Mouse (Mus musculus): ENCODE measurements around the gene Lingo1. TPM values are rescaled to one million over a fixed set of nuclear protein-coding genes. Genes with fewer than 3 reads are reported as not detected.
A peak's percentile ranks its signal among the peaks of the same experiment; 100 is the strongest.

The Lingo1 gene
- polyA plus RNA-seq, 1 experiment from 2014 or later, result 56.7 TPM

GRCm38 (mm10) chr9:56600655-56601054 lies 195.6 kb downstream of the Lingo1 start:
- Histone ChIP-seq H3K9ac (replicated peaks; ENCODE audit: low read depth, low read length) (no peak overlapping the region), H3K27me3 (ENCODE audit: control insufficient read depth, insufficient read depth, low read length) (no peaks in the 10 kb centered on the region), H3K9me3 (ENCODE audit: control insufficient read depth, low read length) (no peaks in the 10 kb centered on the region), H3K27ac (ENCODE audit: low read depth, low read length) (peak overlapping the region; percentile 28; the same call in 1 of the 2 replicates), H3K4me2 (ENCODE audit: low read depth, low read length) (no peak overlapping the region), H3K4me1 (ENCODE audit: control insufficient read depth, insufficient read depth, low read length) (peaks cover 15% of the 10 kb centered on the region), H3K36me3 (ENCODE audit: control insufficient read depth, insufficient read depth, low read length) (no peaks in the 10 kb centered on the region), H3K4me3 (ENCODE audit: low read depth, low read length) (no peak overlapping the region)
- 31% methylated on average over 11 of the region's 11 CpGs for WGBS
- peak; percentile 26; the same call in 1 of the 2 replicates for ATAC-seq (ENCODE audit: low read depth)

- ATAC-seq (ENCODE audit: low read depth), result no peak
- Histone ChIP-seq H3K4me2 (ENCODE audit: low read depth, low read length) (no peak overlapping the region), H3K9ac (replicated peaks; ENCODE audit: low read depth, low read length) (no peak overlapping the region), H3K4me3 (ENCODE audit: low read depth, low read length) (no peak overlapping the region), H3K4me1 (ENCODE audit: control insufficient read depth, insufficient read depth, low read length) (peaks cover 7% of the 10 kb centered on the region; the same call in 1 of the 2 replicates), H3K27me3 (ENCODE audit: control insufficient read depth, insufficient read depth, low read length) (no peaks in the 10 kb centered on the region), H3K9me3 (ENCODE audit: control insufficient read depth, low read length) (no peaks in the 10 kb centered on the region), H3K36me3 (ENCODE audit: control insufficient read depth, insufficient read depth, low read length) (no peaks in the 10 kb centered on the region), H3K27ac (ENCODE audit: low read depth, low read length) (no peak overlapping the region)
- 87% methylated on average over 7 of the region's 7 CpGs for WGBS
These were observed 203.6 kb downstream of the Lingo1 start for GRCm38 (mm10) chr9:56592639-56593038.

GRCm38 (mm10) chr9:56591248-56591888 lies 204.9 kb downstream of the Lingo1 start:
- 59% methylated on average over 8 of the region's 8 CpGs for WGBS
- no peak for ATAC-seq (ENCODE audit: low read depth)
- H3K4me3 ChIP-seq (ENCODE audit: low read depth, low read length), result no peak overlapping the region

GRCm38 (mm10) chr9:56589762-56590161 lies 206.5 kb downstream of the Lingo1 start:
- no peak overlapping the region for H3K27ac ChIP-seq (ENCODE audit: low read depth, low read length)
- no peaks in the 10 kb centered on the region for H3K9me3 ChIP-seq (ENCODE audit: control insufficient read depth, low read length)
- peaks cover 7% of the 10 kb centered on the region; the same call in 1 of the 2 replicates for H3K4me1 ChIP-seq (ENCODE audit: control insufficient read depth, insufficient read depth, low read length)
- H3K4me2 ChIP-seq (ENCODE audit: low read depth, low read length), result no peak overlapping the region
- no peaks in the 10 kb centered on the region for H3K36me3 ChIP-seq (ENCODE audit: control insufficient read depth, insufficient read depth, low read length)
- no peaks in the 10 kb centered on the region for H3K27me3 ChIP-seq (ENCODE audit: control insufficient read depth, insufficient read depth, low read length)
- ATAC-seq (ENCODE audit: low read depth), result peak; percentile 19; the same call in 1 of the 2 replicates
- no peak overlapping the region for H3K4me3 ChIP-seq (ENCODE audit: low read depth, low read length)
- H3K9ac ChIP-seq (replicated peaks; ENCODE audit: low read depth, low read length), result no peak overlapping the region
- 18% methylated on average over 5 of the region's 5 CpGs for WGBS

More at GRCm38 (mm10) chr9:56591248-56591888, 204.9 kb downstream of the Lingo1 start:
- Histone ChIP-seq H3K4me2 (ENCODE audit: low read depth, low read length) (no peak overlapping the region), H3K27ac (ENCODE audit: low read depth, low read length) (no peak overlapping the region), H3K4me1 (ENCODE audit: control insufficient read depth, insufficient read depth, low read length) (peaks cover 7% of the 10 kb centered on the region; the same call in 1 of the 2 replicates), H3K9me3 (ENCODE audit: control insufficient read depth, low read length) (no peaks in the 10 kb centered on the region), H3K27me3 (ENCODE audit: control insufficient read depth, insufficient read depth, low read length) (no peaks in the 10 kb centered on the region), H3K9ac (replicated peaks; ENCODE audit: low read depth, low read length) (no peak overlapping the region), H3K36me3 (ENCODE audit: control insufficient read depth, insufficient read depth, low read length) (no peaks in the 10 kb centered on the region)

DNA sequence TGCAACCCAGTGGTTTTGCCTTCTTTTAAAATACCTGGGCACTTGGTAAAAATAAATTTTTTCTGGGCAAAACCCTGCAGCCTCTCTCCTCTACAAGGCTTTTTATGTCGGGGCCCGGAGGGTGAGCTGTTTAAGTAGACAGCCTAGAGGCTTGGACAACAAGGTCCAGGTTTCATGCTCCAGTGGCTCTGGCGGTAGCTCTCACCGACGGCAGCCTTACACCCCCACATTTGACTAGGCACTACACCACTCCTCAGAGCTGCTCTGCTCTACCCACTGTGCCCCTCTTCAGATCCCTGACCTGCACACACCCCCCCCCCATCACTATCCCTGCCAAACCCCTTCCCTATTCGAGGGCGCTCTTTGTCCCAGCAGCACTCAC lies 212.2 kb downstream of the Lingo1 start:
- no peak overlapping the region for H3K9ac ChIP-seq (replicated peaks; ENCODE audit: low read depth, low read length)
- 51% methylated on average over 7 of the region's 7 CpGs for WGBS
- no peaks in the 10 kb centered on the region for H3K27me3 ChIP-seq (ENCODE audit: control insufficient read depth, insufficient read depth, low read length)
- no peaks in the 10 kb centered on the region for H3K36me3 ChIP-seq (ENCODE audit: control insufficient read depth, insufficient read depth, low read length)
- no peak for ATAC-seq (ENCODE audit: low read depth)
- H3K4me3 ChIP-seq (ENCODE audit: low read depth, low read length), result no peak overlapping the region
- no peak overlapping the region for H3K27ac ChIP-seq (ENCODE audit: low read depth, low read length)
- H3K4me1 ChIP-seq (ENCODE audit: control insufficient read depth, insufficient read depth, low read length), result no peaks in the 10 kb centered on the region
- H3K9me3 ChIP-seq (ENCODE audit: control insufficient read depth, low read length), result no peaks in the 10 kb centered on the region
- H3K4me2 ChIP-seq (ENCODE audit: low read depth, low read length), result no peak overlapping the region

DNA sequence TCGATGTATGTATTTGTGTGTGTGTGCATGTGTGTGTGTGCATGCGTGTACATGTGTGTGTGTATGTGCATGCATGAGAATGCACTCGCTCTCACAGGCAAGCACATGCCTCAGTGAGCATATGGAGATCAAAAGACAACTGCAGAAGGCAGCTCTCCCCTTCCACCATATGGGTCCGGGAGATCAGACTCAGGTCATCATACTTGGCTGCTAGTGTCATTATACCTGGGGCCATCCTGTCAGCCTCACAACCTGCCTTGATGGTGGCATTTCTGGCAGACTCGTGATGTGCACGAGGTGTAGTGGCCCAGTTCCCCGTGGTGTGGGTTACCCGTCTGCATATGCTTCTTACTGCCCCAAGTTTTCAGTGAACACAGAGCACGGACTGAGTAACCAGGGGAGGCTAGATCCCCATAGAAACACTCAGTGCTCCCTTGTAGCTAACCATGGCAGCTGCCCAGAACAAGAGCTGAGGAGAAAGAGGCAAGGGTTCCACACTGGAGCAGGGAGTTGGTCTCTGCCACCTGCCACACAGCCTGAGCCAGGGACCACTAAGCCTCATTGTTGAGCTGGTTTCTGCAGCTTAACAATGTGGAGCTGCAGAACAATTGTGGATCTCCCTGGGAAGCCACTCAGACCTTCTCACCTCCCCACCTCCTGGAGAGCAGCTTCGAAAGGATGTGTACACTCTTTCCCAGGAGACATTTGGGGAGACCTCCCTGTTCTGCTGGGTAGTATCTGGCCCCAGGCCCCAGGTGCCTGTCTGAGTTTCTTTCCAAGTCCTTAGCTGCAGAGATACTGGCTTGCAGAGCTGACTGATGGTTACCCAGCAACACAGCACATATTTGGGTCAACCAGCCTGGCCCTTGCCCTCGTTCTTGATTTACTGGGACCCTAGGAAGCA lies 212.9 kb downstream of the Lingo1 start:
- H3K4me1 ChIP-seq (ENCODE audit: control insufficient read depth, insufficient read depth, low read length), result no peaks in the 10 kb centered on the region
- H3K36me3 ChIP-seq (ENCODE audit: control insufficient read depth, insufficient read depth, low read length), result no peaks in the 10 kb centered on the region
- no peak overlapping the region for H3K27ac ChIP-seq (ENCODE audit: low read depth, low read length)
- 47% methylated on average over 11 of the region's 11 CpGs for WGBS
- no peak overlapping the region for H3K4me3 ChIP-seq (ENCODE audit: low read depth, low read length)
- H3K9ac ChIP-seq (replicated peaks; ENCODE audit: low read depth, low read length), result no peak overlapping the region
- no peak overlapping the region for H3K4me2 ChIP-seq (ENCODE audit: low read depth, low read length)
- peak; percentile 44; the same call in 1 of the 2 replicates for ATAC-seq (ENCODE audit: low read depth)
- no peaks in the 10 kb centered on the region for H3K27me3 ChIP-seq (ENCODE audit: control insufficient read depth, insufficient read depth, low read length)
- no peaks in the 10 kb centered on the region for H3K9me3 ChIP-seq (ENCODE audit: control insufficient read depth, low read length)

DNA sequence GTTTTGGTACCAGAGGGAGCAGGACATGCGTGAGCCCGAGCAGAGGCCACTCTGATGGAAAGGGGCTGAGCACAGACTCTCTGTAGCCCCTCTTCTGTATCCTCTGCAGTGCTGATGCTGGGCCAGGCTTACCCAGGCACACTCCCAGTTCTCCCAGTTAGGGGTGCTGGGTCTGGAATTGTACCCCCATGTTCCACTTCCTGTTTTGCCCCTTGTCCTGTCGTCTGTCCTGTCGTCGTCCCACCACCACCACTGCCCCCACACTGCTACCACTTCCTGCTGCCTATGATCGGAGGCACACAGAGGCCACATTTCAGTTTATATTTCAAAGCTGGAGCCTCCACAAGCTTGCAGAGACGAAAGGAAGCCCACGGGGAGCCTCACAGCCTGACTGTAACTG lies 213.6 kb downstream of the Lingo1 start:
- H3K4me3 ChIP-seq (ENCODE audit: low read depth, low read length), result no peak overlapping the region
- no peaks in the 10 kb centered on the region for H3K27me3 ChIP-seq (ENCODE audit: control insufficient read depth, insufficient read depth, low read length)
- no peak overlapping the region for H3K4me2 ChIP-seq (ENCODE audit: low read depth, low read length)
- no peak for ATAC-seq (ENCODE audit: low read depth)
- H3K9ac ChIP-seq (replicated peaks; ENCODE audit: low read depth, low read length), result no peak overlapping the region
- H3K36me3 ChIP-seq (ENCODE audit: control insufficient read depth, insufficient read depth, low read length), result no peaks in the 10 kb centered on the region
- 74% methylated on average over 8 of the region's 8 CpGs for WGBS
- H3K9me3 ChIP-seq (ENCODE audit: control insufficient read depth, low read length), result no peaks in the 10 kb centered on the region
- H3K27ac ChIP-seq (ENCODE audit: low read depth, low read length), result no peak overlapping the region
- H3K4me1 ChIP-seq (ENCODE audit: control insufficient read depth, insufficient read depth, low read length), result no peaks in the 10 kb centered on the region

GRCm38 (mm10) chr9:56581700-56582099 lies 214.6 kb downstream of the Lingo1 start:
- ATAC-seq (ENCODE audit: low read depth), result no peak
- Histone ChIP-seq H3K27ac (ENCODE audit: low read depth, low read length) (no peak overlapping the region), H3K9ac (replicated peaks; ENCODE audit: low read depth, low read length) (no peak overlapping the region), H3K4me1 (ENCODE audit: control insufficient read depth, insufficient read depth, low read length) (no peaks in the 10 kb centered on the region), H3K27me3 (ENCODE audit: control insufficient read depth, insufficient read depth, low read length) (no peaks in the 10 kb centered on the region), H3K4me2 (ENCODE audit: low read depth, low read length) (no peak overlapping the region), H3K4me3 (ENCODE audit: low read depth, low read length) (no peak overlapping the region), H3K9me3 (ENCODE audit: control insufficient read depth, low read length) (no peaks in the 10 kb centered on the region), H3K36me3 (ENCODE audit: control insufficient read depth, insufficient read depth, low read length) (no peaks in the 10 kb centered on the region)
- 29% methylated on average over 3 of the region's 3 CpGs for WGBS

- no peak overlapping the region for H3K4me3 ChIP-seq (ENCODE audit: low read depth, low read length)
- H3K4me2 ChIP-seq (ENCODE audit: low read depth, low read length), result no peak overlapping the region
- WGBS, result 59% methylated on average over 8 of the region's 8 CpGs
- no peaks in the 10 kb centered on the region for H3K9me3 ChIP-seq (ENCODE audit: control insufficient read depth, low read length)
- H3K27me3 ChIP-seq (ENCODE audit: control insufficient read depth, insufficient read depth, low read length), result no peaks in the 10 kb centered on the region
- H3K4me1 ChIP-seq (ENCODE audit: control insufficient read depth, insufficient read depth, low read length), result no peaks in the 10 kb centered on the region
- no peak overlapping the region for H3K9ac ChIP-seq (replicated peaks; ENCODE audit: low read depth, low read length)
- ATAC-seq (ENCODE audit: low read depth), result no peak
- H3K36me3 ChIP-seq (ENCODE audit: control insufficient read depth, insufficient read depth, low read length), result no peaks in the 10 kb centered on the region
- no peak overlapping the region for H3K27ac ChIP-seq (ENCODE audit: low read depth, low read length)
These were observed 215.3 kb downstream of the Lingo1 start for GRCm38 (mm10) chr9:56581016-56581415.
